Mouse (Mus musculus) G1E-ER4 (cell line): ENCODE measurements around the gene Rnf7. TPM values are rescaled to one million over a fixed set of nuclear protein-coding genes. Genes with fewer than 3 reads are reported as not detected.

Experiments
- GATA1 ChIP-seq: IDR thresholded peaks from one replicate; pipeline ENCODE4 v1.8.0; 2012; ENCODE audit warnings: low read length, inconsistent platforms
- polyA plus RNA-seq: library from polyadenylated mRNA; stranded (reverse); fragments of >175 nt; gene quantifications from 2 replicates; pipeline ENCODE4 v1.2.3, GENCODE M21; 2012

Gene Rnf7
- polyA plus RNA-seq, 1 experiment: 60.2 TPM

DNA sequence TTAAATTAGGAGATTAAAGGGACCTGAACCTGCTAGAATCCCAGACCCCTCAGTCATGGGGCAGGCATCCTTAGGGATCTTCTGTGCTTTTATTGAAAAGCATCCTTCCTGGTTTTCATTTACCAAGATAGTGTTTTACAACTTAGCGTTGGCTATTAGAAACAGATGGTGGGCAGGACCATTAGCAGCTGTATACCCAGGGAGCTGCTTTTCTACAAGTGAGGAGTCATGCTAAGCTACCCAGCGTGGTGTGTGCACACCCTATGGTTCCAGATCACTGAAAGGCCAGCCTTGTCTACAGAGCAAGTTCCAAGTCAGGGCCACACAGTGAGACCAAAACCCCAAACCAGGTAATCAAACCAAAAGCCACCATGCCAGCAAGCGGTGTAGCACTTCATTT is 6.1 kb downstream of the Rnf7 start:
- no peak for TF ChIP-seq GATA1

- no peak for TF ChIP-seq GATA1
These were observed 8.1 kb downstream of the Rnf7 start for GRCm38 (mm10) chr9:96470266-96470974.

- no peak for TF ChIP-seq GATA1
These were observed 8.8 kb downstream of the Rnf7 start for GRCm38 (mm10) chr9:96469556-96470265.

DNA sequence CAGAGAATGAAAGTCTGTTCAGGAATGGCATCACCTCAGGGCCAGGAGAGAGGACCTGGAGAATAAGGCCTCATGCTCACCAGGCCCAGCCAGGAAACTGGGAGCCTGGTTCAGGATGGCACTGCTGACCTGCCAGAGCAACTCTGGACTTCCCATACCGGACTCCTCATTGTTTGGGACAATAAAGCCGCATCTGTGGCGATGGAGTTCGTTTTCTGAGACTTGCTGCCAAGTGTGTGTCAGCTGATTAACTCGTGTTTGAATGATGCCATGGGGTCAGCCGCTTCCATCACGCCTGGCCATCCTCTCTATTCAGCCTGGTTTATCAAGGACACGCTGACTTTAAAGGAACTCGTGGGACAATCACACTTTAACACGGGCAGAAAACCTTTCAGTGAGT is 14.8 kb downstream of the Rnf7 start:
- TF ChIP-seq GATA1: no peak

DNA sequence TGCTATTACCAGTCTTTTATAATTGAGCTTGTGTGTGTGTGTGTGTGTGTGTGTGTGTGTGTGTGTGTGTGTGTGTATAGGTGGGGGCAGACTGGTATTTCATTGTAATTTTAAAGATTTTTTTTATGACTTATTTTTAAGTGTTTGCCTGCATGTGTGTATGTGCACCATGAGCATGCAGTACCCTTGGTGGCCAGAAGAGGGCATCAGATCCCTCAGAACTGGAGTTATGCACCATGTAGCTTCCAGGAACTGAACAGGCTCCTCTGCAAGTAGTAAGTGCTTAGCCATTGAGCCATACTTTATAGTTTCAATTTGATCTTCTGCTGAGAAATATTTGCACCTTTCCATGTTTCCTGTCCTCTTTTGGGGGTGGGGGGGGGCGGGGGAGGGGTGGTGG is 16.9 kb downstream of the Rnf7 start:
- no peak for TF ChIP-seq GATA1

- no peak for TF ChIP-seq GATA1
These were observed 18.2 kb downstream of the Rnf7 start for GRCm38 (mm10) chr9:96460117-96460865.

DNA sequence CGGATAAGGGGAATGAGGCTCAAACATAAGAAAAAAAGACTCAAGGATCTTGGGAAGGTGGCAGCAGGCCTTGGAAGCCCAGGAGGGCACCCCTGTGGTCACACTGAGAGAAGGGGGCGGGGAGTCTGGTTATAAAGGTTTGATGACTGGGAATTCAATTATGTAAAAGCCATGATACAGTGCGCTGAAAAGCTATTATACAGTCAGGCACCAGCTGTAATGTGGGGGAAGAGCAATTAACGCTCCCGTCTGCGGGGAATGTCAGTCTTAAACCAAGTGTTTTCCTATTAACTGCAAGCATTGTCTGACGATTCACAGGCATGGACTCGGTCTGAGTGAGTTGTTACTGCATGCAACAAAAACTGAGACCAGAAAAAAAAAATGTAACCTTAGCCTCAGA is 22.9 kb downstream of the Rnf7 start:
- TF ChIP-seq GATA1: no peak

- no peak for TF ChIP-seq GATA1
These were observed 25.5 kb downstream of the Rnf7 start for GRCm38 (mm10) chr9:96452956-96453355.

- TF ChIP-seq GATA1: no peak
These were observed 27.4 kb downstream of the Rnf7 start for GRCm38 (mm10) chr9:96450900-96451720.

DNA sequence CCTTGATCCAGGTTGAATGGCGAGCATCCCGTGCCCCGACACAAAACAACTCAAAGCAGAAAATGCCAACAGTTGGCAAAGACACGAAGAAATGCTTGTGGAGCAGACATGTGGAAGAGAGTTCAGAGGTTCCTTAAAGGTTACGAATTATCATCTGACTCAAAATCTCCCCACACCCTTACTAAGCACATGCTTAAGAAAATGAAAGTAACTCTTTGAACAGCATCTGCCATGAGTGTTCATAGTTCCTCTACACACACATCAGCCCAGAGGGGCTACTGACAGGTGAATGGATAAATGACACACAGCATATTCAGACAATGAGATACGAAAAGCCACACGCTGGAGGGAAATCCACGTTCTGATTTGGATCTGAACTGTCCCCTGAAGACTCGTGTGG is 29.0 kb downstream of the Rnf7 start:
- no peak for TF ChIP-seq GATA1

- TF ChIP-seq GATA1: no peak
These were observed 33.1 kb downstream of the Rnf7 start for GRCm38 (mm10) chr9:96445351-96445750.

DNA sequence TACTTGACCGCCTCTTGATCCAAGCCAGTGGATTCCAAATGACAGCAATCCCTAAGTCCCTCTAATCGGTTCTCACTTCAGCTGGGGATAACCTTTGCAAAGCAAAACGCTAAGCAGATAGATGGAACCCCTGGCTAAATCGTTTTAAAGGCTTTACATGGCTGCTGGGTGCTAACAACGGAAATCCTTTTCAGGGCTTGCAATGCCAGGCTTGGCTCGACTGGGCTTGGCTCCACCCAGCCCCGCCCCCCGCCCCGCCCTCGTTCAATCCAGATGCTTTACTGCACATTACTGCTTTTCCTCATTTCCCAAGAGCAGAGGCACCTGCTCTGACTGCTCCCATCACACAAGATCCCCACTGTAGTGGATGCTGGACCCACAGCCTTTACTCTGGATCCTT is 36.4 kb downstream of the Rnf7 start:
- no peak for TF ChIP-seq GATA1

GRCm38 (mm10) chr9:96438334-96438871 is 40.1 kb downstream of the Rnf7 start:
- no peak for TF ChIP-seq GATA1

- no peak for TF ChIP-seq GATA1
These were observed 40.6 kb downstream of the Rnf7 start for GRCm38 (mm10) chr9:96437805-96438333.
